Mouse (Mus musculus) embryo, embryonic 9.5 days (tissue): ENCODE measurements around the gene Il13ra1.

Experiments used
- DNase-seq: peaks from one replicate; pipeline ENCODE4 v3.0.0-alpha.2; 2017; ENCODE audit errors: extremely low spot score

Il13ra1 gene

DNA sequence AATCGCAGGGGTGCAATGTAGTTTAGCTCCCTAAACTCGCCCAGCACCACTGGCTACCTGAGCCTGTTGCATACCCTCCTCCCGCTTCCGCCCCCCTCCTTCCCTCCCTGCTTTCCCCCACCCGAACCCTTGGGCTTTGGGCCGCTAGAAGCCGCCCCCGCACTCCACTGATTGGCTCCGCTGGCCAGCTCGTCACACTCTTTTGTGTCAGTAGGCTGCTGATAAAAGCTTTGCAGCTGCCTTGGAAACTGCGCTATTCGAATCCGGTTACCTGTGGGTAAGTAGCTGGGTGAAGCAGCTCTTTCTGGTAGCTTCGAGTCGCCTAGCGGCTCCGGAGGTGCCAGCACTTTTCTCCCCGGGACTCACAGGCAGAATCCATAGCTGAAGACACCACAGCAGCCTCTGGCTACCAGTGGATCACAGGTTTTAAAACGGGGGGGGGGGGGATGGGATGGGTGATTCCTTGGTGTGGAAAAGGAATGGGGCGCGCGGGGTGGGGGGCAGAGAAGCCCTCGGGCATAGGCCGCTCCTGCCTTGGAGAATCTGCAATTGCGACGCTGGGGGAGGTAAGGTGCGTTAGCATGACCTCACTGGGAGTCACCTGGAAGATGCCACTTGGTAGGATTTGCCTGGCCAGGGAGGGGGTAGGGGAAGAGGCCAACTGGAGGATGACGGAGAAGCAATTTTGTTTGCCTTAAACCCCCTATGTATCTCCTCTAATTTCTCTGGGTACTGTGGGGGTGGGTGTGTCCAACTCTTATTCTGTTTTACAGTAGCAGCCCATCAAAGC is 84.0 kb downstream of the Il13ra1 start, which contains the start of gene Zcchc12:
Gene Zcchc12 (plus strand): TSS at position 169 of the 790 bp plus-strand sequence.
- DNase-seq = peak; percentile 32

DNA sequence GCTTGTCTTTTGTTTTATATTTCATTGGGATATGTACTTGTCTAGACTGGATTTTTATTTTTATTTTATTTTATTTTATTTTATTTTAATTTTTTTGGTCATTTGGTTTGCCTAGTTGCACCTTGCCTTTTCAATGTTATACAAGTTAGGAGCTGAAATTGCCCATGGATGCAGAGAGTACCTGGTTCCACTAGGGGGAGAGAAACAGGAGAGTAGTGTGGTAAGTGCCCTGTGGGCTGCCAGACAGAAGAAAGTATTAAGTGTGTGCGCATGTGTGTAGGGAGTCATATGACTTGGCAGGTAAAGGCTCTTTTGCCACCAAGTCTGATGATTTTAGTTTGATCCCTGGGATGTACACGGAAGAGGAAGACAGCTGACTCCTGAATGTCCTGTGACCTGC is 97.6 kb downstream of the Il13ra1 start:
- no peak for DNase-seq

DNA sequence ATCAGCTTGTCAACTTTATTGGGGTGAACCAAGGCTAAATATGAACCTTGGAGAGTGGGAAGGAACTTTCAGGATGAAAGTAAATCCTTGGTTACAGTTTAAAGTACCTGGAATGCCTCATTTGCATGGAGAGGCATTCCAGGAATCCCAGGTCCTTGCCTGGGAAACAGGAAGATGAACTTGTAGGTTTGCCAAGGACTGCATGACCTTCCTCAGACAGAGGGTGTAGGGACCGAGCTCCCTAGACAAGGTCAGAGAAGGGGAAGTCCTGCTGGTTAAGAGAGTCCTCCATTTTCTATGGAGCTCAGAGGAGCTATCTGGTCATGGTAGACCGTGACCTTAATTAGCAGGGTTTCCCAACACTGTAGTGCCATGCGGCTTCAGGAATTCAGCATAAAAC is 99.3 kb downstream of the Il13ra1 start:
- no peak for DNase-seq
